Mouse (Mus musculus): ENCODE measurements around the gene Slc36a1.

GRCm38 (mm10) chr11:55234791-55235190 is 30.6 kb downstream of the Slc36a1 start:
- TF ChIP-seq CTCF (conservative IDR thresholded peaks at IDR 0.05; ENCODE audit: low read length), result no peak
- TF ChIP-seq NANOG (IDR thresholded peaks at IDR 0.05; ENCODE audit: borderline replicate concordance, low read length), result no peak
